Mouse (Mus musculus): ENCODE measurements around the gene Nle1.

The Nle1 gene

DNA sequence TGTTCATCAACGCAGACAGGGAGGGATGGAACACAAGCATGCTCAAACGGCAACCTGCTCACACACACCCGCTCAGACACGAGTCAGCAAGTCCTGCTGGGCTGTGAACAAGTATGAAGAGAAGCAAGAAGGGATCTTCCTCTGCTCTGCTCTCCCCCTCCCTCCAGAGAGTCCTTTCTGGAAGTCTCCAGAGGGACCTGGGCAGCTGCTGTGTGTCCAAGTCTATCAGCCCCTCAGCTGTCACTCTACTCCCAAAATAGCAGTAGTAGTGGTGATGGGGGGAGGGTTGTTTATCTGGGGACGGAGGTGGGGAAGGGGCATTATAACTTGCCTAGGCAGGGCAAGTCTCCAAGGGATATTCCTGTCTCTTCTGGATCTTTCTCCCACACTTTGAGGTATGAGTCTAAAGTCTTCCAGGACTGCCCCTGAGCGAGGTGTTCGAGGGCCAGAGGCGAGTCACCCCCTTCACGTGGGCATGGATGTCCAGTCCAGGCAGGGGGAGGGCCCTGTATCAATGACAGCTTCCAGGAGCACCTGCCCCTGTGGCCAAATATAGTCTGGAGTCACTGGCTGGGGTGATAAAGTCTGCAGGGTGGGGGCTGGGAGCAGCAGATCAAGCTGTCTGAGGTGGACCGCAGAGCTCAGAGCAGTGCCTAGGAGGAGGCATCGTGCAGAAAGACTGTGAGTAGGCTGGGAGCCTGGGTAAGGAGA lies 2.6 kb upstream of the Nle1 start:
- no peak for DNase-seq

- no peak for DNase-seq
Measured at GRCm38 (mm10) chr11:82910250-82910649, 2.0 kb upstream of the Nle1 start, which contains the start of gene Unc45b. Gene Unc45b, plus strand, starts transcription at chr11:82910550.

GRCm38 (mm10) chr11:82908608-82908989 lies 388 bp upstream of the Nle1 start:
- no peak for DNase-seq

GRCm38 (mm10) chr11:82905816-82906215 lies 2.4 kb downstream of the Nle1 start:
- no peak for DNase-seq

- DNase-seq, result no peak
Measured at GRCm38 (mm10) chr11:82904952-82905351, 3.3 kb downstream of the Nle1 start.

DNA sequence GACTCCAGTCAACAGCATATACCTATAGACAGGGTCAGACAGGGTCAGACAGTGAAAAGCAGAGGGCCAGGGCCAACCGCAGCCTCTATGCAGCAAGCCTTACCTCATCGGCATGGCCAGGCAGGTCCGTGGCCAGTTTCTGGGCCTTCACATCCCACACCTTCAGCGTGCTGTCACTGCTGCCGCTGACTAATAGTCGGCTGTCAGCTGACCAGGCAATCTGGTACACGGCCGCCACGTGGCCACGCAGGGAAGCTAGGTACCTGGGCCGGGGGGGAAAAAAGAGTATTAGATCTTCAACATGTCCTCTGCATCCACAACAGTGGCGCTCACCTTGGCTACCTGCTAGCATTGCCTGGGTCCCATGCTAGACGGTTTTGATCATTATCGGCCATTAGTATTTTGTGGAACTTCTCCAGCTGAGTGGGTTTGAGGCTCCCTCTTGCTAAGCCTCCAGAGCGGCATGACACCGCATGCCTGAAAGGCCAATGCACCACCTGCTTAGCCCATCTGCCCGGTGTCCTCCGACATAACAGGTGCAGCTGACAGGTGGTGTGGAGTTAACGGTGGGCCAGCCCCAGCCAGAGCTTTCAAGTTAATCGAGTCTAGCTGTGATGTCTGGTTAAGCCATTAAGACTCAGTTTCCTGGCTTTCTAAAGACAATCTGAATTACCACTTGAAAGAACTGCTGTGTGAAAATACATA lies 6.5 kb downstream of the Nle1 start:
- peak; percentile 80 for DNase-seq

GRCm38 (mm10) chr11:82899720-82900119 lies 8.5 kb downstream of the Nle1 start:
- DNase-seq, result no peak

DNA sequence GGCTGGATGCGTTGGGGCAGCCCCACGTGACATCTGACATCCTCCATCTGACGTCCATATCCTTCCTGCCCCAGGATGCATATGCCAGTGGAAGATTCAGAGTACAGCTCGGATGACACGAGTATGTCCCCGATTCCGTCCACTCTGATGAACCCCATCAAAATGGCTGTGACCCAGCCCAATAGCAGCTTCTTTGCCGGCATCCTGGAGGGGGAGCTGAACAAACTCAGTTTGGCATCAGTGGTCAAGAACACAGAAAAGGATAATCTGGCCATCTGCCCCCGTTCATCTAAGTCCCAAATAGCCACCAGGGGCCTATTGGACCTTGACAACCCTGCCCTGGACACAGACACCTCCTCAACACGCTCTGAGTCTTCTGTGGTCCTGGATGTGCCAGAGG lies 10.7 kb downstream of the Nle1 start:
- DNase-seq, result no peak

GRCm38 (mm10) chr11:82891936-82892335 lies 16.3 kb downstream of the Nle1 start, which contains the start of gene Fndc8:
Gene Fndc8, plus strand, starts transcription at chr11:82892124.
- no peak for DNase-seq

GRCm38 (mm10) chr11:82890342-82890762 lies 17.9 kb downstream of the Nle1 start, which contains the start of gene Rad51d:
Gene Rad51d, minus strand, starts transcription at chr11:82890614.
- DNase-seq, result peak; percentile 94

DNA sequence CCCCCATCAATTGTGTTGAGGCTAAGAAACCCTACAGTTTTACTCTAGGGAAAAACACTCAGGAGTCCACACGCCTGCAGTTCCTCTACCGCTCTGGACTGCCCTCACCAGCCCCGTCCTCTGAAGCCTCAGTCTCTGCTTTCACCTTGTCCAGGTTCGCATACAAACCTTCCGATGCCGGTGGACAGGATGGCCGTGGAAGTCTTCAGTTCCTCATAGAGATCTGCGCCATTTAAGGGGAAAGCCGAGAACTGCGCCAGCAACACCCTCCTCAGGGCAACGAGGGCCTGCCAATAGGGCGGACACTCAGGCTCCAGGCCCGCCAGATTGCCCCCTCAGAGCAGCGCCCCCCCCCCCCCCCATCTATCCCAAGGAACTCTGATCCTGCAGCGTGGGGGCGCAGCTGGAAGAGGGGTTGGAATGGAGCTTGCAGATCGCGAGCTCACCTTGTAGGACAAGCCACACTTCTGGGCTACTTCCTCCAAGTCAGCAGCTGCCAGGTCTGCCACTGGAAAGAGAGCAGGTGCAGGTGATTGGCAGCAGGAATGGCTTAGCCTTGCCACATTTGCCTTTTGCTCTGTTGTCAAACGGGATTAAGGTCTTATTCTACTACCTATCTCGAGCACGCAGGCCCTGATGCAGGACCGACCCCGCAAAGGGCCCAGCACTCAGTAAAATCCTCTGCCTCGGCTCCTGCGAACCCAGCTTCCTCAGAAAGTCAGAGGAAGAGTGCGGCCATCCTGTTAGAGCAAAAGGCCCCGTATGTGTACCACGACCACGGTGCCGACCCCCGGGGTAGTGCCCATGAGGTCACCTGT lies 18.5 kb downstream of the Nle1 start:
- peak; percentile 41 for DNase-seq

- DNase-seq, result no peak
Measured at GRCm38 (mm10) chr11:82888491-82888946, 19.7 kb downstream of the Nle1 start.

- DNase-seq, result no peak
Measured at GRCm38 (mm10) chr11:82886559-82886958, 21.7 kb downstream of the Nle1 start.

- DNase-seq, result no peak
Measured at GRCm38 (mm10) chr11:82883180-82883579, 25.0 kb downstream of the Nle1 start.

DNA sequence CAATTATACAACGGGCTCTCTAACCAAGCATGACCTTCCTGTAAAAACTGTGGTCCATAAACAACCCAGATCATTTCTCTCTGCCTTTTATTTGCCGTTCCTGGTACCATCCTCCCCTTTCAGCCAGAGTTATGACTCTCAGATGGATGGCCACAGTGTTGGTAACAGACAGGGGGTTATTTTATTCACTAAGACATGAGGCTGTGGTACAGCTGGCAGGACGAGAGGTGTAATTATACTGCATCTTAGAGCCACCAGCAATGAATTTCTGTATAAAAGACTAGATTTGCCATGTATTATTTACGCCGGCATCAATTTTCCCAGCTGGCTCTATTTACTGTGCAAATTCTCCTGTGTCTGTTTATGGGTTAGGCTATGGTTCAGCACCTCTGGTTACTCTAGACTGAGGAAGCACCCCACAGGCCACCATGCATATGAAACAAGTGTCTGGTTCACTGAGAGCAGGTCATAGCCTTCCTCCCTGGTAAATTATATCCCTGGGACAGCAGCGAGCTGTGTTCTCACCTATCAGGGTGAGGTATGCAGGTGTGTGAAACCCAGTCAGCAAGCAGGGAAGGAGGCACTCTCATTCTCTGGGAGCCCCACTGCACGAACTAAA lies 30.4 kb downstream of the Nle1 start:
- DNase-seq, result no peak

DNA sequence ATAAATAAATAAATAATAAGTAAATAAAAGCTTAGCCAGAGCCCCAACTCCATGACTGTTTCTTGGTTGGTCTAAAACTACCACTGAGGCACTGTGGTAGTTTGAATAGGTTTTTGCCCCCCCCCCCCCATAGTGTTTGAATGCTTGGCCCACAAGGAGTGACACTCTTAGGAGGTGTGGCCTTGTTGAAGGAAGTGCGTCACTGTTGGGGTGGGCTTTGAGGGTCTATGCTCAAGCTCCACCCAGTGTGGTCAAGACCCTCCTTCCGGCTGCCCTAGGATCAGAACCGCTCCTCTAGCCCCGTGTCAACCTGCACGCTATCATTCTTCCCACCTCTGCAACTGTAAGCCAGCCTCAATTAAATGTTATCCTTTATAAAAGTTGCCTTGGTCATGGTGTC lies 32.6 kb downstream of the Nle1 start:
- DNase-seq, result no peak

DNA sequence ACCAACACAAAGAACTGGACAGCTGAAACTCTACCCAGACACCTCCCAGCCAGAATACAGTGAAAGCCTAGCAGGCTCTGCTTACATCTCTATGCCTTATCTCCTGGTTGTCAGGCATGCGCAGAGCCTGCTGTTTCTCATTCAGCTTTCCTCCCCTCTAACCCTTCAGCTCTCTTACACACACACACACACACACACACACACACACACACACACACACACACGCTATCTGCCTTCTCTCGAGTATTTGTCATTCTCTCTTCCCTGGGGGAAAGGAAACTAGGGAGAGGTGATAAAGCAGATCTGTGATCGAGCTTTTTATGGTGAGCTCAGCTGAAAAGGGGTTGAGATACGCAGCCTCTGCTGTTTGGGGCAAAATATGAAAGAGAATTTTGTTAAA lies 33.3 kb downstream of the Nle1 start:
- DNase-seq, result no peak

GRCm38 (mm10) chr11:82871031-82871446 lies 37.2 kb downstream of the Nle1 start, which contains the start of gene Rffl:
Gene Rffl, minus strand, starts transcription at chr11:82871210.
- DNase-seq, result peak; percentile 87

DNA sequence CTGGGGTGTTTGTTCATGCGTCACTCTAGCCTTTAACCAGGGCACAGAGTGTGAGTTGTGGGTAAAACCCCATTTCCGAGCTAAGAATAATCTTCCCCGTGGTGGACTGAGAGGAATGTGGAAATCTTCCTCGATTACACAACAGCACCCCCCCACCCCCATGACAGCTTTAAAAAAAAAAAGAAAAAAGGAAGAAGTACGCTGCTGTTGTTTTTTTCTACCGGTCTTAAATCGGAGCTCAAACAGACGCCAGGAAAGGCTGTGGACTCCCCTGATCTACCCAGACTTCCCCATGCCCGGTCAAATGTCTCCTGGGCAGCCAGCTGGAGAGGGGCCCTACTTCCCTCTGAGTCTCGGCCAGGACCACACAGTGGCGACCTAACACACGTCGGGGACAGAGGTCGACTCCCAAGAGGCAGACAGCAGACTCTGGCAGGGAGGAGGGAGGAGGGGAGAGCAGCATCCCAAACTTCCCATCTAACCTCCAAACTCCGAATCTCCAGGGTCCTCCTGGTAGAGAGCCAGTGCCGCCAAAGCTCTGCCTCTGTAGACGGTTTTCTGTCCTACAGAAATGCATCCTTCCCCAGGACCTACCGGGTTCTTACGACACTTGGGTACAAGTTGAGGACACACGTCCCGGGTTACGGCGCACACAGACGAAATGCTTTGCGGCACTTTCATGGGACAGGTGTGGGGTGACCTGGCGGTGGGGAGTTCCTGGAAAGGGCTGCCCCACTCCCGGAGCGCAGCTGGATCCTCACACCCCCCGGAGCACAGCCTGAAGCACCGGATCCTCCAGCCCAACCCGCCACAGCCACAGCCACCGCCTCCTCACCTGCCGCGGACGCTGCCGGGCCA lies 37.8 kb downstream of the Nle1 start:
- peak; percentile 72 for DNase-seq

DNA sequence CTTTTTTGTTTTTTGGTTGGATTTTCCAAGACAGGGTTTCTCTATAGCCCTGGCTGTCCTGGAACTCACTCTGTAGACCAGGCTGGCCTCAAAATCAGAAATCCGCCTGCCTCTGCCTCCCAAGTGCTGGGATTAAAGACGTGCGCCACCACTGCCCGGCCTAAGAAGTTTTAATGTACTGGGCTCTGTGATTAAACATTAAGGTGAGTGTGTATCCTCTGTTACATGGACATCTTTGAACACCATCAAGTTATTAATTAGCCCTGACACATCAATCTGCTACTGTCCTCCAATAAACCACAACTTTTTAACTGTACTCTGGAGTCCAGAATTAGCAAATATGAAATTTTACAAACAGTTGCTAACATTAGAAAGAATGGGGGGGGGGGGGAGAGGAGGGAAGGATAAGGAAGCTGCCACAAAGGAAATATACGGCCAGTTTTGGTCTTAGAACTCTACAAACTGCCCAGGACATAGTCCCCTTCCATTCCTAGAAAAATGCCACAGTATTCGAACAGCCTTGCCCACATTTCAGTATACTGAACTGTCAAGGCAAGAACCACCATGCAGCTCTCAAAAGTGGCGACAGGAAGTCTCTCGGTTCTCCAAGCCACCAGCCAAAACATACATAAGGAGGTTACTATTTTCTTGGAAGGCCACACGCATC lies 38.6 kb downstream of the Nle1 start:
- peak; percentile 27 for DNase-seq

DNA sequence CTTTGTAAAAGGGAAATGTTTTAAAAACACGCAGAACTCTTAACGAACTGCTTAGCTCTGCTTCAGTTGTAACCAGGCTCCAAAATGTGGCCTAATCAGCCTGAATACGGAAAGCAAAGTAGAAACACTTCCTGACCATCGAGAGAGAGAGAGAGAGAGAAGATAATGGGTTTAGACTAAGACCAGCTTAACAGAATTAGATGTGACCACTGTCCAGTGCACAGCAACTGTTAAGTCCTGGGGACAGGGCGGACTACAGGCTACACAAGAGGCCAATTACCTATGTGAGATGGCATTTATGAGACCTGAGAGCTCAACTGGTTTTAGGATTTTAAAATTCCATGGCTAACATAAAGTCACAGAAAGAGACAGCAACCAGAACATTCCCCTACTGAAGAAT lies 40.3 kb downstream of the Nle1 start:
- no peak for DNase-seq
